Mouse (Mus musculus) erythroblast, embryonic 14.5 days (primary cell): ENCODE data around the gene Olfr112. TPM values are rescaled to one million over a fixed set of nuclear protein-coding genes. Genes with fewer than 3 reads are reported as not detected.
"Not testable (repeated sequence)": the region's sequence is repeated elsewhere in the genome, so short reads cannot be mapped to it uniquely, and the experiment has no call there.

Experiments used
- H3K27me3 ChIP-seq: 2 replicates; pipeline ENCODE4 v1.6.1; 2012; ENCODE audit warnings: inconsistent platforms; ENCODE audit not compliant: control insufficient read depth
- H3K36me3 ChIP-seq: 2 replicates; pipeline ENCODE4 v1.6.1; 2012; ENCODE audit warnings: mild to moderate bottlenecking, inconsistent platforms; ENCODE audit not compliant: control insufficient read depth
- H3K4me1 ChIP-seq: 2 replicates; pipeline ENCODE4 v1.6.1; 2012; ENCODE audit warnings: inconsistent platforms; ENCODE audit not compliant: control insufficient read depth
- H3K4me3 ChIP-seq: replicated peaks from 2 replicates; pipeline ENCODE3; 2012; ENCODE audit warnings: moderate library complexity, mild to moderate bottlenecking, inconsistent platforms
- H3K9me3 ChIP-seq: 2 replicates; pipeline ENCODE4 v1.6.1; 2012; ENCODE audit warnings: low read length, inconsistent platforms, mixed read lengths; ENCODE audit not compliant: control insufficient read depth
- GATA1 ChIP-seq: IDR thresholded peaks from 2 replicates; pipeline ENCODE4 v1.6.1; 2012; ENCODE audit warnings: low read length, inconsistent platforms, mixed read lengths
- TAL1 ChIP-seq: IDR thresholded peaks from 3 replicates; pipeline ENCODE4 v1.6.1; 2012; ENCODE audit warnings: low read length, inconsistent platforms, mixed read lengths
- polyA plus RNA-seq: library from polyadenylated mRNA; stranded (reverse); fragments of >175 nt; gene quantifications from 2 replicates; pipeline ENCODE4 v1.2.3, GENCODE M21; 2012

The Olfr112 gene
- not detected in 2 replicates for polyA plus RNA-seq

DNA sequence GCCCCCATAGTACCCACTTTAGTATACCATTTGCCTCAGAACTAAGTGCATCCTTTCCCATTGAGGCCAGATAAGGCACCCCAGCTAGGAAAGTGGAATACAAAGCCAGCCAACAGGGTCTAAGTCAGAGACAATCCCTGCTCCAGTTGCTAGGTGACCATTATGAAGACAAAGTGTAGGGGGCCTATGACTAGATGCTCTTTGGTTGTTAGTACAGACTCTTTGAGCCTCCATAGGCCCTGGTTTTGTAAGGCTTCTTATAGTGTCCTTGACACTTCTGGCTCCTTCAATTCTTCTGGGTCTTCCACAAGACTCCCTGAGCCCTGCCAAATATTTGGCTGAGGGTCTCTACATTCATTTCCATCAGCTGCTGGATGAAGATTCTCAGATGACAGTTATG, at the start of gene Olfr112:
Gene Olfr112 (minus strand): TSS at position 101 of the 400 bp plus-strand sequence.
- Histone ChIP-seq H3K9me3 (no peaks in the 10 kb centered on the region), H3K4me1 (no peaks in the 10 kb centered on the region), H3K36me3 (no peaks in the 10 kb centered on the region), H3K4me3 (no peak within 1 kb of the TSS), H3K27me3 (no peaks in the 10 kb centered on the region)
- TF ChIP-seq TAL1: no peak
- TF ChIP-seq GATA1: no peak

DNA sequence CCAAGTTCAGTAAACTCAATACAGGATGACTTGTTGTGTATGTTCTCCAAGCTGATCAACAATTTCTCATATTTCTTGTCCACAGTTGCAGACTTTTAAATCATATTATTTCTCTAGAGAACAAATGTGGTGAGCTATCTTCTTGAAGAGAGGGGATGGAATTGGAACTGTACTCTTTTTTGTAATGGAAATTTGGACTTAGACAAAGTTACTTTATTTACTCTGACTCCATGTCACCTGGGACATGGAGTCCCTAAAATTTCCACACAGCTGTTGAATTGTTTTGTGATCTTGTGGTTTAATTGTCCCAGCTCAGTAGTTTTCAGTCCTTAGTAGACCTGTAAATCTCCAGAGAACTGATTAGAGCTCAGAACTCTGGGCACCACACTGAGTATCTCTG, 23.4 kb upstream of the Olfr112 start, which contains the start of gene Olfr114:
Gene Olfr114 (minus strand): TSS at position 101 of the 400 bp plus-strand sequence.
- H3K27me3 ChIP-seq: no peaks in the 10 kb centered on the region

DNA sequence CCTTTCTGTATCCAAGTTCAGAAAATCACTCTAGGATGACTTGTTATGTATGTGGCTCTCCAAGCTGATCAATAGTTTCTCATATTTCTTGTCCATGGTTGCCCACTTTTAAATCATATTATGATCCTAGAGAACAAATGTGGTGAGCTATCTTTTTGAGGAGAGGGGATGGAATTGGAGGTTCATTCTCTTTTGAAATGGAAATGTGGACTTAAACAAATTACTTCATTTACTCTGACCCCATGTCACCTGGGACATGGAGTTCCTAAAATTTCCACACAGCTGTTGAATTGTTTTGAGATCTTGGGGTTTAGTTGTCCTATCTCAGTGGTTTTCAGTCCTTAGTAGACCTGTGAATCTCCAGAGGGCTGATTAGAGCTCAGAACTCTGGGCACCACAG, 8.3 kb upstream of the Olfr112 start, which contains the start of gene Olfr113:
Gene Olfr113 (minus strand): TSS at position 101 of the 400 bp plus-strand sequence.
- no peak within 1 kb of the TSS for H3K4me3 ChIP-seq
- H3K27me3 ChIP-seq: no peaks in the 10 kb centered on the region
- H3K4me1 ChIP-seq: no peaks in the 10 kb centered on the region
- no peaks in the 10 kb centered on the region for H3K9me3 ChIP-seq
- no peak for TF ChIP-seq GATA1
- TF ChIP-seq TAL1: no peak
- no peaks in the 10 kb centered on the region for H3K36me3 ChIP-seq

More for the DNA sequence above, 23.4 kb upstream of the Olfr112 start, which contains the start of gene Olfr114:
- no peaks in the 10 kb centered on the region for H3K4me1 ChIP-seq
- H3K4me3 ChIP-seq: no peak within 1 kb of the TSS
- no peaks in the 10 kb centered on the region for H3K36me3 ChIP-seq
- no peak for TF ChIP-seq GATA1
- TF ChIP-seq TAL1: no peak
- H3K9me3 ChIP-seq: no peaks in the 10 kb centered on the region

DNA sequence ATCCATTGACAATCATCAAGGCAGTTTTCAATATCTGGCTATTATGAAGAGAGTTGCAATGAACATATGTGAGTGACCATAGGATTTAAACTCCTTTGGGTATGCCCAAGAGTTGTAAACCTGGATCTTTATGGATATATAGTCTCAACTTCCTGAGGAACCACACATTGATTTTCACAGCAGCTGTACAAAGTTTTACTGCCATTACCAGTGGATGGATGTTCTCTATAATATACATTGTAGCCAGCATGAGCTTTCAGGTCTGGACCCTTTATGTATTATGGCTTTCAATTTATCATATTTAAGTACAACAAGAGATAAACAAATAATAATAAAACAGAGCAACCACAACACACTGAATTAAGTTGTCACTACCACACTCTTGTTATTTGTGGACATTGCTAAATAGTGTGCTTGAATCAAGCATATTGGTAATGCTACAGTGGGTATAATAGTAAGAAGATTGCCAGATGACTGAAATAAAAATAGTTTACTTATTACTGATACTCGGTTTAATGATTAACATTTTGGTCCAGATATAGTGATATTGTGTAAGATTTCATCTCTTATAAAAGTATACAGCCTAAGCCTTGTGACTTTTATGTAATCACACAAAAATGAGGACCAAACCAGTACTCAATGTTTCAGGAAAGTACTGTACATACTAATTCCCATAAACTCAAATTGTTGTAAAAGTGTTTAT, 10.2 kb downstream of the Olfr112 start:
- Histone ChIP-seq H3K27me3 (no peaks in the 10 kb centered on the region), H3K36me3 (no peaks in the 10 kb centered on the region), H3K4me1 (no peaks in the 10 kb centered on the region), H3K9me3 (no peaks in the 10 kb centered on the region; the same call in 1 of the 2 replicates), H3K4me3 (no peak overlapping the region)
- TF ChIP-seq TAL1 (no peak), GATA1 (no peak)

DNA sequence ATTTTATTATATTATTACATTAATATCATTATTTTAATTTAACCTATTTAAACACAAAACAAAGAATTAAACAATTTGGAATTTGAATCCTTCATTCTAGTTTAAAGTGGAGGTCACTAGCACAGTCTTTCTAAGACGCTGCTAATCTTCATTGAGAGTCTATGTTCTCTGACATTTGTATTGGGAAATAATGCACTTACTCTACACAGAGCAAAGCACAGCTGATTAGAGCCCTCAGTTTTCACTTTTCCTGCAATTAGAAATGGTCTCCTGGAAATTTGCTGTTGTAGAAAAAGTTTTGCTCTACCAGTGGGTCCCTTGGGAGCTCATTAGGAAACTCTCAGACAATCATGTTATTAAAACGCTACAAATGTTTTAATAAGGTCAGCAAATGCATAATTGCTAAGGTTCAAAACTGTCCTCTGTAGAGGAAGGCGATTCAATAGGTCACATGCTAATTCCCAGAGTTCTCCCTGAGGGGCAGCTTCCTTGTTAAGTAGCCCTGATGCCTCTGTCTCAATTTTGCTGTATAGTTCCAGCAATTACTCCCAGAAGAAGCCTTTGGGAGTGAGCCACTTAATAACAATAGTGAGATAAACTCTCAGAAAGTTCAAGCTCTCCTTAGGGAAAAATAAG, 25.3 kb downstream of the Olfr112 start:
- Histone ChIP-seq H3K4me3 (no peak overlapping the region), H3K9me3 (no peaks in the 10 kb centered on the region), H3K36me3 (no peaks in the 10 kb centered on the region), H3K4me1 (no peaks in the 10 kb centered on the region), H3K27me3 (no peaks in the 10 kb centered on the region)
- TF ChIP-seq TAL1 (no peak), GATA1 (no peak)

DNA sequence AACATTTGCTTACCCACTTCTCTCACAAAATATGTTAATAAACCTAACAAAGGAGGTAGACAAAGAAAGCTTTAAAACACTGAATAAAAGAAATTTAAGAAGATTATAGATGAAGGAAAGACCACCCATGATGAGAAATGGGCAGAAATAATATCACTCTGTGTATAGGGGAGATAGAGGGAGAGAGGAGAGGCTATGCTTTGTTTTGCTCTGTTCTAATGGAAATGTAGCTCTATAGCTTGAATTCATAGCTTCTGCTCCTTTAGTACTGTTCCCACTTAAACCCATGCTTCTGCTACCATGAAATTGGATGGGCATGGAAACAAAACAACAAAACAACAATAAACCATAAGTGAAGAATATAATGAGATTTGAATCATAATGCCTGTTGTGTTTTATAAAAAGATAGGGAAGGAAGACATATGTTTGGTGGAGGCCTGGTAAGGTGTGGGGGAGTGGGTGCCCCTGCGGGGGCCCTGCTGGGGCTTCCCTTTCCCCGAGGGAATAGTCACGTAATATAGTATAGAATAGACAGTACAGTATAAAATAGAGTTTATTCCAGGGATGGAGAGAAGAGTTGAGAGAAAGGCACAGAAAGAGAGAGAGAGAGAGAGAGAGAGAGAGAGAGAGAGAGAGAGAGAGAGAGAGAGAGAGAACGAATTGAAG, 27.7 kb downstream of the Olfr112 start:
- no peaks in the 10 kb centered on the region for H3K4me1 ChIP-seq

DNA sequence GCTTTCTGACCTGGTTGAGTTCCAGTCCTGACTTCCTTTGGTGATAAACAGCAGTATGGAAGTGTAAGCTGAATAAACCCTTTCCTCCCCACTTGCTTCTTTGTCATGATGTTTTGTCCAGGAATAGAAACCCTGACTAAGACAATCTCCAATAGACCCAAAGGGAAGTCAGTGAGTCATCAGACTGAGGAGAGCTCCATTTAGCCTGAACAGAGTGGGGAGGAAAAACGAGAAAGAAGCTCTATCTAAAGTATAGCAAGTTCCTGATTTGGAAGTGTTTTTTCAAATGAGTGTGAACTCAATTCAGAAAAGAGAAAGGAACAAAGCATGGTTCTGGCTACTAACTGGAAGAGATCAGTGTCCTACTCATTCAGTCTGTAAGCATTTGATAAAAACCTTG, 30.8 kb downstream of the Olfr112 start:
- H3K4me1 ChIP-seq, H3K9me3 ChIP-seq, H3K27me3 ChIP-seq, H3K36me3 ChIP-seq, H3K4me3 ChIP-seq: not testable (repeated sequence)

More for the DNA sequence above, 27.7 kb downstream of the Olfr112 start:
- Histone ChIP-seq H3K36me3 (no peaks in the 10 kb centered on the region), H3K27me3 (no peaks in the 10 kb centered on the region), H3K4me3 (no peak overlapping the region), H3K9me3 (no peaks in the 10 kb centered on the region)
- TF ChIP-seq TAL1: no peak
- no peak for TF ChIP-seq GATA1

DNA sequence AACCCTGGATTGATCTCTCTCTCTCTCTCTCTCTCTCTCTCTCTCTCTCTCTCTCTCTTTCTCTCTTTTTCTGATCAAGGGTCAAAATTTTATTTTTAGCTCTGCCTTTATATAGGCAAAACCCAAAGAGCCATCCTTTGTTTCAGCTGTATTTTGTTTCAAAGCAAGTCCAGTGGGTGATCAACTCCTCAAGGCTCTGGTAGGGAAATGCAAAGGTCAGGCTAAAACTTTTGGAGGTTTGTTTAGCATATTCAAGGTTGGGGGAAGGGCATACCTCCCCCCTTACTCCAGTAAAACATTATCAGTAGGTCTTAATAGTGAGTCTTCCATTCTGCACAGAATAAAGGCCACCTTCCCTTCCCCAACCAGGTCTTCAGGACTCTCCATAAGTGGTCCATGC, 34.1 kb downstream of the Olfr112 start:
- Histone ChIP-seq H3K36me3 (no peaks in the 10 kb centered on the region), H3K9me3 (no peaks in the 10 kb centered on the region), H3K4me1 (no peaks in the 10 kb centered on the region), H3K27me3 (no peaks in the 10 kb centered on the region), H3K4me3 (no peak overlapping the region)
- TF ChIP-seq GATA1 (no peak), TAL1 (no peak)

DNA sequence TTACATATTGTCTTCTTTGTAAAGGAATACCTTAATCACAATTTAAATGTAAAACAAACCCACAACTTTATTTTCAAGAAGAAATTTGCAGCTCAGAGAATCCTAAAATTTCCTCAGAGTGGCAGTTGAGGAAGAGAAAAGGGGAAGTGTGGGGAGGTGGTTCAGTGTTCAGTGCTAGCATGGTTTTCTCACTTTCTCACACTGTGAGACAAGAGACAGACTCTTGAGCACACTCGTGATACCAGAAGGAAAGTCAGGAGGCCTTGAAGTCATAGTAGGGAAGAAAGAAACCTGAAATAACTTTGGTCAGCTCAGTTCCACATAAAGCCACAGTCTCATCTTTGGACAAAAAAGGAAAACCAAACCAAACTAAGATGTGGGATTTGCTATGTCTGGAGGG, 43.8 kb downstream of the Olfr112 start:
- not testable (repeated sequence) for H3K4me1 ChIP-seq, H3K4me3 ChIP-seq, H3K9me3 ChIP-seq, H3K36me3 ChIP-seq, H3K27me3 ChIP-seq

DNA sequence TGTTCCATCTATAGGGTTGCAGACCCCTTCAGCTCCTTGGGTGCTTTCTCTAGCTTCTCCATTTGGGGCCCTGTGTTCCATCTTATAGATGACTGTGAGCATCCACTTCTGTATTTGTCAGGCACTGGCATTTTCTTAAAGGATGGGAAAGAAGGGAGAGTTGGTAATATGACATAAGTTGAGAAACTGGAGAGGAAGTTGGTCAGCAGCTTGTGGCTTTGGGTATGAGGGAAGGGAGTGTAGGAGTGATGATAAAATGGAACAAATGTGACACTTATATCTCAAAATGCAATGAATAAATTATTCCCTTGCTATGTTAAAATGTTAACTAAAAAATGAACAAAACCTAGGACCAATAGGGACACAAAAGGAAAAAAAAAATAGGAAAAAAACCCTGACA, 44.6 kb downstream of the Olfr112 start:
- not testable (repeated sequence) for H3K4me3 ChIP-seq, H3K4me1 ChIP-seq, H3K27me3 ChIP-seq, H3K36me3 ChIP-seq, H3K9me3 ChIP-seq

Other genes with a start within 250 kb of the Olfr112 start
- gene Olfr103, start 229.8 kb downstream of the Olfr112 start, polyA plus RNA-seq: not detected in 2 replicates
- not detected in 2 replicates for gene Olfr104-ps, start 209.9 kb downstream of the Olfr112 start, polyA plus RNA-seq
- not detected in 2 replicates for gene Olfr105-ps, start 190.4 kb downstream of the Olfr112 start, polyA plus RNA-seq
- not detected in 2 replicates for gene Olfr106-ps, start 179.1 kb downstream of the Olfr112 start, polyA plus RNA-seq
- gene Olfr107, start 170.2 kb downstream of the Olfr112 start, polyA plus RNA-seq: not detected in 2 replicates
- gene Olfr108, start 124.0 kb downstream of the Olfr112 start, polyA plus RNA-seq: not detected in 2 replicates
- not detected in 2 replicates for gene Olfr109, start 110.5 kb downstream of the Olfr112 start, polyA plus RNA-seq
- not detected in 2 replicates for gene H2-M2, start 85.9 kb downstream of the Olfr112 start, polyA plus RNA-seq
- 0.02 TPM in 1 of 2 replicates, not detected in the other for gene Olfr110, start 77.0 kb downstream of the Olfr112 start, polyA plus RNA-seq
- gene Olfr111, start 61.4 kb downstream of the Olfr112 start, polyA plus RNA-seq: not detected in 2 replicates
- gene Olfr113, start 8.2 kb upstream of the Olfr112 start, polyA plus RNA-seq: not detected in 2 replicates
- gene Olfr114, start 23.3 kb upstream of the Olfr112 start, polyA plus RNA-seq: not detected in 2 replicates
- not detected in 2 replicates for gene Olfr115, start 57.7 kb upstream of the Olfr112 start, polyA plus RNA-seq
- gene Olfr116, start 57.7 kb upstream of the Olfr112 start, polyA plus RNA-seq: not detected in 2 replicates
- not detected in 2 replicates for gene Olfr117, start 94.3 kb upstream of the Olfr112 start, polyA plus RNA-seq
- gene Olfr118, start 97.5 kb upstream of the Olfr112 start, polyA plus RNA-seq: not detected in 2 replicates
- not detected in 2 replicates for gene Olfr119, start 127.1 kb upstream of the Olfr112 start, polyA plus RNA-seq
- not detected in 2 replicates for gene Olfr120, start 152.4 kb upstream of the Olfr112 start, polyA plus RNA-seq
- not detected in 2 replicates for gene Olfr121, start 179.4 kb upstream of the Olfr112 start, polyA plus RNA-seq
- gene Olfr122, start 199.2 kb upstream of the Olfr112 start, polyA plus RNA-seq: not detected in 2 replicates
- gene Olfr123, start 224.1 kb upstream of the Olfr112 start, polyA plus RNA-seq: 0.03 TPM in 1 of 2 replicates, not detected in the other
- not detected in 2 replicates for gene Olfr124, start 230.4 kb upstream of the Olfr112 start, polyA plus RNA-seq